Mouse (Mus musculus) ES-E14 (cell line): Measurements from ENCODE around the gene Slc39a13.

Source experiments
- CHD2 ChIP-seq: IDR thresholded peaks from 2 replicates; pipeline ENCODE4 v1.6.1; 2014; ENCODE audit warnings: mild to moderate bottlenecking, low read depth, low read length, inconsistent platforms
- HCFC1 ChIP-seq: IDR thresholded peaks from 2 replicates; pipeline ENCODE4 v1.6.1; 2012; ENCODE audit warnings: low read length, inconsistent platforms, borderline replicate concordance; ENCODE audit not compliant: insufficient read depth
- MAFK ChIP-seq: IDR thresholded peaks from 2 replicates; pipeline ENCODE4 v1.6.1; 2014; ENCODE audit warnings: mild to moderate bottlenecking, low read depth, low read length, inconsistent platforms; ENCODE audit not compliant: insufficient read depth

GRCm38 (mm10) chr2:91101124-91101740 is 31.0 kb upstream of the Slc39a13 start:
- no peak for TF ChIP-seq MAFK
- no peak for TF ChIP-seq CHD2
- no peak for TF ChIP-seq HCFC1
